Mouse (Mus musculus) CH12.LX (cell line): ENCODE measurements around the gene Cmtm8.

Experiments
- CHD2 ChIP-seq: IDR thresholded peaks from 2 replicates; pipeline ENCODE4 v1.6.1; 2011; ENCODE audit warnings: low read length, improper control_type of control experiment
- CTCF ChIP-seq, 2 experiments: IDR thresholded peaks in 1 of 2; conservative IDR thresholded peaks in 1 of 2; 2 replicates each; pipeline ENCODE4 v1.5.1; 2011 to 2012; ENCODE audit warnings: low read depth in 2 of 2, low read length in 2 of 2, improper control_type of control experiment in 1 of 2, inconsistent platforms in 1 of 2, mild to moderate bottlenecking in 1 of 2, moderate library complexity in 1 of 2
- EP300 ChIP-seq: IDR thresholded peaks from 2 replicates; pipeline ENCODE4 v1.6.1; 2011; ENCODE audit warnings: low read length, improper control_type of control experiment
- ETS1 ChIP-seq: conservative IDR thresholded peaks from 2 replicates; pipeline ENCODE4 v1.6.1; 2012; ENCODE audit warnings: low read depth, mild to moderate bottlenecking, inconsistent platforms, low read length, improper control_type of control experiment, moderate library complexity
- HCFC1 ChIP-seq: IDR thresholded peaks from 2 replicates; pipeline ENCODE4 v1.6.1; 2012; ENCODE audit warnings: low read depth, mild to moderate bottlenecking, inconsistent platforms, low read length, improper control_type of control experiment
- IRF4 ChIP-seq: IDR thresholded peaks from 2 replicates; pipeline ENCODE4 v1.6.1; 2014; ENCODE audit warnings: low read depth, mild to moderate bottlenecking, inconsistent platforms, low read length, improper control_type of control experiment
- JUND ChIP-seq: conservative IDR thresholded peaks from 2 replicates; pipeline ENCODE4 v1.6.1; 2011; ENCODE audit warnings: low read depth, low read length, improper control_type of control experiment
- KAT2A ChIP-seq: IDR thresholded peaks from 2 replicates; pipeline ENCODE4 v1.6.1; 2012; ENCODE audit warnings: low read length, improper control_type of control experiment, inconsistent platforms; ENCODE audit not compliant: insufficient replicate concordance
- MAZ ChIP-seq: IDR thresholded peaks from 2 replicates; pipeline ENCODE4 v1.6.1; 2012; ENCODE audit warnings: low read depth, mild to moderate bottlenecking, inconsistent platforms, low read length, improper control_type of control experiment, moderate library complexity
- MEF2A ChIP-seq: IDR thresholded peaks from 2 replicates; pipeline ENCODE4 v1.6.1; 2014; ENCODE audit warnings: low read depth, mild to moderate bottlenecking, inconsistent platforms, low read length, improper control_type of control experiment, borderline replicate concordance
- TBP ChIP-seq: conservative IDR thresholded peaks from 2 replicates; pipeline ENCODE4 v1.6.1; 2011; ENCODE audit warnings: low read depth, low read length, improper control_type of control experiment
- ZC3H11A ChIP-seq: IDR thresholded peaks from 2 replicates; pipeline ENCODE4 v1.6.1; 2012; ENCODE audit warnings: low read depth, mild to moderate bottlenecking, inconsistent platforms, low read length, improper control_type of control experiment

GRCm38 (mm10) chr9:114797329-114798004 lies 46.5 kb downstream of the Cmtm8 start:
- TF ChIP-seq MEF2A: peak; percentile 33; the same call in 1 of the 2 replicates
- no peak for TF ChIP-seq KAT2A
- TF ChIP-seq IRF4: no peak
- TF ChIP-seq HCFC1: no peak
- no peak for TF ChIP-seq ETS1
- peak; percentile 76 to 97; a peak in 3 of 4 replicates for TF ChIP-seq CTCF (conservative IDR thresholded peaks at IDR 0.05 in 1 of 2, IDR thresholded peaks at IDR 0.05 in 1 of 2; ENCODE audit: low read depth in 2 of 2, low read length in 2 of 2)
- peak; percentile 50 for TF ChIP-seq ZC3H11A
- TF ChIP-seq CHD2: no peak
- TF ChIP-seq TBP: no peak
- no peak for TF ChIP-seq JUND
- TF ChIP-seq EP300: no peak
- TF ChIP-seq MAZ: no peak
